Mouse (Mus musculus) embryo, embryonic 10.5 days (tissue): Measurements from ENCODE around the gene Olfr167.
"Not testable (repeated sequence)": the region's sequence is repeated elsewhere in the genome, so short reads cannot be mapped to it uniquely, and the experiment has no call there.

ENCODE experiments used
- DNase-seq: peaks from one replicate; pipeline ENCODE4 v3.0.0-alpha.2; 2015; ENCODE audit warnings: low spot score

Olfr167 gene

DNA sequence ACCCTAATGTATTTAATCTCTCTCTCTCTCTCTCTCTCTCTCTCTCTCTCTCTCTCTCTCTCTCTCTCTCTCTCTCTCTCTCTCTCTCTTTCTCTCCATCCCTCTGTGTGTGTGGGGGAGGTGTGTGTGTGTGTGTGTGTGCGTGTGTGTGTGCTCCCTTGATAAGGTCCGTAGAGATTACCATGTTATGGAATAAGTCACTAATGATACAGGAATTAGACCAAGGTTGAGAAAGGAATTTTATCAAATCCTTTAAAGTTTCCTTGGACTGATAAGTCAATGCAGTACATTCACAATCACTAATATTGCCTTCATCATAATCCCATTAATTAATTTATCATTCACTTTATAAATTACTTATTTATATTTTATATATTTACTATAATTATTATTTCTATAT lies at the start of gene Olfr167:
Gene Olfr167, minus strand, starts transcription at position 101 of the 400 bp plus-strand sequence.
- no peak for DNase-seq

- DNase-seq: not testable (repeated sequence)
These were observed 49.6 kb upstream of the Olfr167 start, which contains the start of gene Olfr169 for GRCm38 (mm10) chr16:19571709-19572108. Gene Olfr169 (minus strand): TSS chr16:19571809.

- not testable (repeated sequence) for DNase-seq
These were observed 31.4 kb upstream of the Olfr167 start for GRCm38 (mm10) chr16:19553429-19553828.

GRCm38 (mm10) chr16:19552246-19552645 lies 30.2 kb upstream of the Olfr167 start:
- not testable (repeated sequence) for DNase-seq

- DNase-seq: no peak
These were observed 13.4 kb upstream of the Olfr167 start, which contains the start of gene Olfr168 for GRCm38 (mm10) chr16:19535455-19535854. Gene Olfr168 (minus strand): TSS chr16:19535555.

DNA sequence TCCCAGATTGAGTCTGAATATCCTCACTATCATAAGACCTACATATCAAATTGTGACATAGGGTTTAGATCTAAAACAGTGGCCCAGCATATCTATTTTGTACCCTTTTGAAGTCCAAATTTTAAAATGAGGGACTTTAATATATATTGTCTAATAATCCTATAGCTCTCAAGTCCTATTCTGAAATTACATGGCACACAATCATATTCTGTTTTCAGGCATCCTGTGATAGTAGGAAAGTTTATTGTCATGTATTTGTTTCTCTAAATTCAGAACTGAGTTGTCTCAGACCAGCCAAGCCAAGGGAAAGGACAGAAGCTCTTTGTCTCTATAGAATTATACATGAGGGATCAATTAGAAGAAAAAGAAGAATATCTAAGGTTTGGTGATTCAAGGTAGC lies 38.7 kb downstream of the Olfr167 start, which contains the start of gene Olfr166:
Gene Olfr166, plus strand, starts transcription at position 301 of the 400 bp plus-strand sequence.
- no peak for DNase-seq

GRCm38 (mm10) chr16:19464365-19464764 lies 57.7 kb downstream of the Olfr167 start:
- DNase-seq: no peak
